Mouse (Mus musculus) lung, embryonic 15.5 days (tissue): ENCODE data around the gene Hist1h2bf. TPM values are rescaled to one million over a fixed set of nuclear protein-coding genes. Genes with fewer than 3 reads are reported as not detected.
"Not testable (repeated sequence)": the region's sequence is repeated elsewhere in the genome, so short reads cannot be mapped to it uniquely, and the experiment has no call there.

ENCODE experiments used
- ATAC-seq: fragments of 200-750 bp; cut with Nextera tagmentation; 2 replicates; pipeline ENCODE4 v1.8.0; 2017; ENCODE audit warnings: moderate number of reproducible peaks, borderline replicate concordance; ENCODE audit not compliant: low FRiP score, low TSS enrichment; ENCODE audit errors: extremely low read depth
- H3K27ac ChIP-seq: fragments of 300-500 bp; sonication (generic); 2 replicates; pipeline ENCODE4 v1.5.1; 2015; ENCODE audit warnings: moderate library complexity, mild to moderate bottlenecking, inconsistent platforms
- H3K27me3 ChIP-seq: fragments of 300-500 bp; sonication (generic); 2 replicates; pipeline ENCODE4 v1.6.1; 2015; ENCODE audit warnings: inconsistent platforms
- H3K36me3 ChIP-seq: fragments of 300-500 bp; sonication (generic); 2 replicates; pipeline ENCODE4 v1.6.1; 2015; ENCODE audit warnings: inconsistent platforms
- H3K4me1 ChIP-seq: fragments of 300-500 bp; sonication (generic); 2 replicates; pipeline ENCODE4 v1.6.1; 2015; ENCODE audit warnings: inconsistent platforms
- H3K4me2 ChIP-seq: fragments of 300-500 bp; sonication (generic); 2 replicates; pipeline ENCODE4 v1.6.1; 2015; ENCODE audit warnings: inconsistent platforms, mild to moderate bottlenecking, moderate library complexity
- H3K4me3 ChIP-seq: fragments of 300-500 bp; sonication (generic); 2 replicates; pipeline ENCODE4 v1.5.1; 2015; ENCODE audit warnings: mild to moderate bottlenecking, inconsistent platforms
- H3K9ac ChIP-seq: fragments of 300-500 bp; sonication (generic); 2 replicates; pipeline ENCODE4 v1.6.1; 2015; ENCODE audit warnings: inconsistent platforms
- H3K9me3 ChIP-seq: fragments of 300-500 bp; sonication (generic); 2 replicates; pipeline ENCODE4 v1.6.1; 2016; ENCODE audit warnings: inconsistent platforms
- WGBS: fragments of 180-500 bp; shearing (Covaris S2); methylation state at CpG from one replicate; pipeline ENCODE4 v1.1.7; 2015; 5-methylcytosine and 5-hydroxymethylcytosine counted together
- polyA plus RNA-seq: library from polyadenylated mRNA; unstranded; fragments of >200 nt; fragmentation: Nextera tagmentation; extraction: Ambion mirVana; gene quantifications from 2 replicates; pipeline ENCODE4 v1.2.1, GENCODE M21; 2015

Hist1h2bf gene
- polyA plus RNA-seq, 1 experiment from 2014 or later = 10.1 TPM

DNA sequence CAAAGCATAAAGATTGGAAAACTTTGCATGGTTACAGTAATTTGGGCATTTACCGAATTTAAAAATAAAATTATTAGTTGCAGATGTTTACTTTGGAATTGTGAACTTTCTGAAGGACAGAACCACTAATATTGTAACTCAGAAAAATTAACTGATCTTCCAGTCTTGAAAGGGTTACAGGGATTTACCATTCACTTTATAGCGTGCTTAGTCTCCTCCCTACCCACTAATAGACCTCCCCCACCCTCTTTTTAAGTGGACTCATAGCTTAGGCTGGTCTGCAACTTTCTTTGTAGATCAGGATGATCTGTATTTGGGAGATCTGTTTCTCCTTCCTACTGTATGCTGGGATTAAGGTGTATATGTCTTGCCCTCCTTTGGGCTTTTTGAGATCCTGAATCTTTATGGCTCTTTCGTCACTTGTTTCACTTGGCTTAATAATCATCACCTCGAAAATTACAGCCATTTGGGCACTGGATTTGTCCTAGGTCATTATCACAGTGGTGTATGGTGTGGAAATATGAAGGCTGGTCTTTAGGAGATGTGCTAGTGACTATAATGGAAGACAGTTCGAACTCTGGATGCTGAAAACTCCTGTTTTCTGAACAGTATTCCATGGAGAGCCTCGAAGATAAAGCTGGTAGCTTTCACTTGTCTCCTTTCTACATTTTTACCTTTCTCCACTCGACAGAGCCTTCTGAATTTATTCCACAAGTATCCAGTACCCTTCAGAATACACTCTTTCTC is 37.7 kb downstream of the Hist1h2bf start:
- H3K27ac ChIP-seq = peak overlapping the region; percentile 98
- peak overlapping the region; percentile 48 for H3K4me3 ChIP-seq

DNA sequence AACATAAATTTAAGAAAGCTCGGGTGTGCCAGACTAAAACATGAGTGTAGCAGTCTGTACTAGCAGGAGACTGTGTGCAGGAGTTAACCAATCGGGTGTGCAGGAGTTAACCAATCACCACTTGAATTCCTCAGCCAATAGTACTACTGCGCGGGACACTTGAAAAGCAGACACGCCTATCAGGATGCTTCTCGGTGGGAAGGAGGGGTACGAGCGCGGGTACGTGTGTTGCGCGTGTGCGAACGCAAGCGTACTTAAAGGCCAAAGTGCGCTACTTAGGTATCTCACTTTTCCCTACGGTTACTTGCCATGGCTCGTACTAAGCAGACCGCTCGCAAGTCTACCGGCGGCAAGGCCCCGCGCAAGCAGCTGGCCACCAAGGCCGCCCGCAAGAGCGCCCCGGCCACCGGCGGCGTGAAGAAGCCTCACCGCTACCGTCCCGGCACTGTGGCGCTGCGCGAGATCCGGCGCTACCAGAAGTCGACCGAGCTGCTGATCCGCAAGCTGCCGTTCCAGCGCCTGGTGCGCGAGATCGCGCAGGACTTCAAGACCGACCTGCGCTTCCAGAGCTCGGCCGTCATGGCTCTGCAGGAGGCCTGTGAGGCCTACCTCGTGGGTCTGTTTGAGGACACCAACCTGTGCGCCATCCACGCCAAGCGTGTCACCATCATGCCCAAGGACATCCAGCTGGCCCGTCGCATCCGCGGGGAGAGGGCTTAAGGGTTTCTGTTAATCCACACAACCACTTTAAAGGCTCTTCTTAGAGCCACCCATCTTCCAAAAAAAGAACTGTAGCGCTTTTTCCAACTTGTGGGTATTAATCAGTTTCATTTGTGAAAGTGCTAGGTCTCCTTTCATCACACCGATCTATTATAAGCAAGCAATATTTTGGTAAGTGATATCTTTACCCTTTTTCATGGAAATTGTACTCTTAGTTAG is 38.6 kb downstream of the Hist1h2bf start, which contains the start of gene Hist1h3g:
Gene Hist1h3g, plus strand, starts transcription at position 286 of the 939 bp plus-strand sequence.
- under 1% methylated on average over 41 of the region's 62 CpGs for WGBS
- not testable (repeated sequence) for H3K9me3 ChIP-seq, H3K36me3 ChIP-seq, H3K27me3 ChIP-seq
- Histone ChIP-seq H3K4me1 (peaks cover 31% of the 10 kb centered on the region), H3K27ac (peak within 1 kb of the TSS; percentile 98), H3K4me2 (peak within 1 kb of the TSS; percentile 66), H3K4me3 (peak within 1 kb of the TSS; percentile 48), H3K9ac (peak within 1 kb of the TSS; percentile 61)
- peak; percentile 89 for ATAC-seq

More for the DNA sequence above, 37.7 kb downstream of the Hist1h2bf start:
- Histone ChIP-seq H3K9ac (peak overlapping the region; percentile 58), H3K27me3 (no peaks in the 10 kb centered on the region), H3K4me2 (peak overlapping the region; percentile 66), H3K9me3 (no peaks in the 10 kb centered on the region), H3K36me3 (no peaks in the 10 kb centered on the region), H3K4me1 (peaks cover 31% of the 10 kb centered on the region)
- WGBS = 13% methylated on average over 7 of the region's 7 CpGs
- ATAC-seq = no peak

- Histone ChIP-seq H3K4me2 (peak overlapping the region; percentile 66), H3K27ac (peak overlapping the region; percentile 98), H3K9ac (peak overlapping the region; percentile 61), H3K27me3 (no peaks in the 10 kb centered on the region), H3K9me3 (no peaks in the 10 kb centered on the region), H3K4me1 (peaks cover 31% of the 10 kb centered on the region), H3K4me3 (peak overlapping the region; percentile 48), H3K36me3 (no peaks in the 10 kb centered on the region)
- no peak for ATAC-seq
- WGBS = 1% methylated on average over 15 of the region's 15 CpGs
Observed at GRCm38 (mm10) chr13:23534368-23535131, 39.4 kb downstream of the Hist1h2bf start.

GRCm38 (mm10) chr13:23533560-23534367 is 40.2 kb downstream of the Hist1h2bf start, which contains the start of gene Hist1h2af:
TSS of gene Hist1h2af (plus strand) at chr13:23533906.
- ATAC-seq = peak; percentile 53; the same call in 1 of the 2 replicates
- Histone ChIP-seq H3K4me2 (peak within 1 kb of the TSS; percentile 66), H3K4me1 (peaks cover 36% of the 10 kb centered on the region), H3K9ac (peak within 1 kb of the TSS; percentile 61), H3K27ac (peak within 1 kb of the TSS; percentile 98), H3K4me3 (peak within 1 kb of the TSS; percentile 48)
- WGBS = under 1% methylated on average over 28 of the region's 53 CpGs
- not testable (repeated sequence) for H3K27me3 ChIP-seq, H3K36me3 ChIP-seq, H3K9me3 ChIP-seq

- peak overlapping the region; percentile 49 for H3K9ac ChIP-seq
- no peak for ATAC-seq
- WGBS = 11% methylated on average over 9 of the region's 9 CpGs
Observed at GRCm38 (mm10) chr13:23532262-23533075, 41.5 kb downstream of the Hist1h2bf start.

DNA sequence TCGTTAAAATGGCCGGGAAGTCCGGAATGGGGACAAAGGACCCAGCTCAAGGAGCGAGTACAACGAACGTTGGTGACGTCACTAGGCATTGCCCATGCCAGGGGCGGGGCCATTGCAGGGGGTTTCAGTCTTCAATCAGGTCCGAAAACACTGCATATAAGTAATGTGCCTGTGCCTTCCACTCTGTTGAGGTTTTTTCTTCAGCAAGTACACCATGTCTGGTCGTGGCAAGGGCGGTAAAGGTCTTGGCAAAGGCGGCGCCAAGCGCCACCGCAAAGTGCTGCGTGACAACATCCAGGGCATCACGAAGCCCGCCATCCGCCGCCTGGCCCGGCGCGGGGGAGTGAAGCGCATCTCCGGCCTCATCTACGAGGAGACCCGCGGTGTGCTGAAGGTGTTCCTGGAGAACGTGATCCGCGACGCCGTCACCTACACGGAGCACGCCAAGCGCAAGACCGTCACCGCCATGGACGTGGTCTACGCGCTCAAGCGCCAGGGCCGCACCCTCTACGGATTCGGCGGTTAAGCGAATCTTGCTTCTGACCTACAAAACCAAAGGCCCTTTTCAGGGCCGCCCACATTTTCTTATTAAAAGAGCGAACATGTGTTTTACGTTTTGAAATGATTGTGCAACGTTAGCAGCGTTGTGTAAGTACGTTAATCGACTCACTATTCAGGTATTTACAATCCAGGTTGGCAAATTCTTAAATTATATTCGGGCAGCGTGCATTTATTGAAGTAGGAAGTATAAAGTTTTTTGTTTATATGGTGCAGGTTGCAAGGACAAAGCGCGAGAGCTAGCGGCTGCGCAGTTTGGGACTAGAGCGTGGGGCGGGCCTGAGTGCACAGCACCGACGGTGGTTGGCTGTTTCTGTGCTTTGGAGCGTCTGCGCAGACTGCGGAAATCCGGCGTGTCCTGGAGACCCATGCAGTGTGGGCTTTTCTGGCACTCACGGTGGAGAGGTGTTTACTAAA is 42.8 kb downstream of the Hist1h2bf start, which contains the start of gene Hist1h4h:
Gene Hist1h4h, plus strand, starts transcription at position 150 of the 975 bp plus-strand sequence.
- peak within 1 kb of the TSS; percentile 48 for H3K4me3 ChIP-seq
- H3K4me2 ChIP-seq = peak within 1 kb of the TSS; percentile 66

More at GRCm38 (mm10) chr13:23532262-23533075, 41.5 kb downstream of the Hist1h2bf start:
- Histone ChIP-seq H3K9me3 (no peaks in the 10 kb centered on the region), H3K4me1 (peaks cover 39% of the 10 kb centered on the region), H3K27ac (peak overlapping the region; percentile 98), H3K27me3 (no peaks in the 10 kb centered on the region), H3K4me2 (peak overlapping the region; percentile 66), H3K4me3 (peak overlapping the region; percentile 48), H3K36me3 (no peaks in the 10 kb centered on the region)

GRCm38 (mm10) chr13:23530181-23530900 is 43.7 kb downstream of the Hist1h2bf start:
- no peak for ATAC-seq
- Histone ChIP-seq H3K4me3 (peak overlapping the region; percentile 48), H3K4me1 (peaks cover 32% of the 10 kb centered on the region), H3K36me3 (no peaks in the 10 kb centered on the region), H3K4me2 (peak overlapping the region; percentile 66), H3K27me3 (no peaks in the 10 kb centered on the region), H3K27ac (peak overlapping the region; percentile 98), H3K9me3 (no peaks in the 10 kb centered on the region), H3K9ac (peak overlapping the region; percentile 57)
- WGBS = under 1% methylated on average over 20 of the region's 20 CpGs

More for the DNA sequence above, 42.8 kb downstream of the Hist1h2bf start, which contains the start of gene Hist1h4h:
- peak within 1 kb of the TSS; percentile 98 for H3K27ac ChIP-seq
- peak; percentile 77 for ATAC-seq
- H3K9me3 ChIP-seq = no peaks in the 10 kb centered on the region
- WGBS = under 1% methylated on average over 64 of the region's 70 CpGs
- H3K4me1 ChIP-seq = peaks cover 32% of the 10 kb centered on the region
- H3K36me3 ChIP-seq = no peaks in the 10 kb centered on the region
- H3K27me3 ChIP-seq = no peaks in the 10 kb centered on the region
- peak within 1 kb of the TSS; percentile 57 for H3K9ac ChIP-seq

DNA sequence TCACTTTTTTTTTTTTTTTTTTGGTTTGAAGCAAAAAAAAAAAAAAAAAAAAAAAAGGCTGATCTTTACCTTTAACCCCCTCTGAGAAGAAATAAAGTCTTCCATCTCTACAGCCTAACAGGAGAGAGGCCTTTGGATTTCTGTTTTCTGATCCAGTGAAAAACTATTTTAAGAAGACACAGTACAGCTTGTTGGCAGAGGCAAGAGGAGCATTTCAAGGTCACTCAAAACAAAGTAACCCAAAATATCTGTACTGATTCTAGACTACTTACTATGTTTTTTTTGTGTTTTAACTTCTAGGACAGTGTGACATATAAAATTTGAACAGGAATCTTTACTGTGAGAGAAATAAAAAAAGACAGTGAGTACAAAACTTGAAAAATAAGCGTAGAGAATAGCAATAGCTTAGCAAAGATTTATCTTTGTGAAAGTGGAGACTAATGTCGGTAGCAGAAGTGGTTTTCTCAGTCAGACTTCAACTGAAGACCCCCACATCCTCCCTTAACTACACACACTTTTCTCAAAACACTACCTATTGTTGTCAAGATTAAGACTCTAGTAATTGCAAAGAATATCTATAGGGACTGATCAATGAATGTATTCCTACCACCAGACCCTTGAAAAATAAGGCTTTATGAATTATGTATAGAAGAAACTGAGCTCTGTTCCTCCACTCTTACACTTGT is 44.4 kb downstream of the Hist1h2bf start:
- Histone ChIP-seq H3K4me1 (peaks cover 31% of the 10 kb centered on the region), H3K4me2 (peak overlapping the region; percentile 66), H3K27me3 (no peaks in the 10 kb centered on the region), H3K9ac (peak overlapping the region; percentile 57), H3K4me3 (peak overlapping the region; percentile 48), H3K27ac (peak overlapping the region; percentile 98), H3K9me3 (no peaks in the 10 kb centered on the region), H3K36me3 (no peaks in the 10 kb centered on the region)
- no peak for ATAC-seq
- 9% methylated on average over 2 of the region's 2 CpGs for WGBS
